Mouse (Mus musculus): ENCODE measurements around the gene Sel1l3.

The Sel1l3 gene

DNA sequence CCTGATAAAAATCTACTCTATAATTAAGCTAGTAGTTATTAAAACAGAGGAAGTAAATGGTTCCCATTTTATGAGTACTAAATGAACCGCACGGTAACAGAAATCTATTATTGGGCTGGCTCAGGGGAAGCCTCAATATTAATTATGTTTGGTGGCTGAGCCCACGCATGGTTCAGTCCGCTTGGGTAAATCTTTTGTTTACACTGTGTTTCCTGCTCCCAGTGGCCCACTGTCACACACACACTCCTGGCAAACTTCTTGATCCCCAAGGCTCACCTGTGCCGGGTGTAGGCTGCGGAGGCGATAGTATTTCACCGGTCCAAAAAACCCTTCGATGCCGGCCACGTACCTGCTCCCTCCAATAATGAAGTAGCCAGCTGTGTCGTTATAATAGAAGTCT is 39.3 kb downstream of the Sel1l3 start:
- ATAC-seq (ENCODE audit: low TSS enrichment), result no peak

GRCm38 (mm10) chr5:53172908-53173307 is 40.8 kb downstream of the Sel1l3 start:
- ATAC-seq (ENCODE audit: low TSS enrichment), result no peak

- ATAC-seq (ENCODE audit: low TSS enrichment), result no peak
Measured at GRCm38 (mm10) chr5:53172256-53172636, 41.5 kb downstream of the Sel1l3 start.

- peak; percentile 10; the same call in 1 of the 2 replicates for ATAC-seq (ENCODE audit: low TSS enrichment)
Measured at GRCm38 (mm10) chr5:53171611-53172255, 42.0 kb downstream of the Sel1l3 start.

DNA sequence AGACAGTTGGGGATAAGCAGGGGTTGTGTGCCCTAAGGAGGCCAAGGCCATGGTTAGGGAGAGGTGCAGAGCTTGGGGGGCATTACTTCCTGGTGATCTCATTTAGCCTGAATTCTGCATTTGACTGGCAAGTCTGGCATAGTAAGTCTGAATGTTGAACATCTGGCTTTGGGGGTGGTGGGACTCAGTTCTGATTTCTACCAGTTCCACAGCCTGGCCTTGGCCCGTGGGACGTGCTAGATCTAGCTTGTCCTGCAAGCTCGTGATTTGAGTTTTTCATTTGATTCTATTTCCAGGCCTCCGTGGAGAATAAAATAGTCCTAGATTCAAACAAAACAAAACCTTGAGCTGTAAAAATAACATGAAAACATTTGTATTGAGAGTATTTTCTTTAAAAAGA is 46.2 kb downstream of the Sel1l3 start:
- peak; percentile 27 for ATAC-seq (ENCODE audit: low TSS enrichment)

DNA sequence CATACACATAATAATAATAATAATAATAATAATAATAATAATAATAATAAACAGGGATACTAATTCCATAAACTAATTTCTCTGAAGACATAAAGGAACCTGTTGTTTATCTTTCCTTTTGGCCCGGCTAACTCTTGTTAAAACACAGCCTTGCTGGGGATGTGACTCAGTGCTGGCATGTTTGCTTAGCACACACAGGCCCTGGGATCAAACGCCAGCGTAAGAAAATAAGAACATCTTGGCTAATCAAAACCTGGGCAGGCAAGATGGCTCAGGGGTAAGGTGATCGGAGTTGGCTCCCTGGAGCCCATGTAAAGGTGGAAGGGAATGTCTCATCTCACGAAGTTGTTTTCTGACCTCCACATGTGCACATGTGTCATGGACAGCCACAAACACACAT is 48.1 kb downstream of the Sel1l3 start:
- ATAC-seq (ENCODE audit: low TSS enrichment), result no peak

GRCm38 (mm10) chr5:53162436-53162835 is 51.3 kb downstream of the Sel1l3 start:
- ATAC-seq (ENCODE audit: low TSS enrichment), result peak; percentile 79

DNA sequence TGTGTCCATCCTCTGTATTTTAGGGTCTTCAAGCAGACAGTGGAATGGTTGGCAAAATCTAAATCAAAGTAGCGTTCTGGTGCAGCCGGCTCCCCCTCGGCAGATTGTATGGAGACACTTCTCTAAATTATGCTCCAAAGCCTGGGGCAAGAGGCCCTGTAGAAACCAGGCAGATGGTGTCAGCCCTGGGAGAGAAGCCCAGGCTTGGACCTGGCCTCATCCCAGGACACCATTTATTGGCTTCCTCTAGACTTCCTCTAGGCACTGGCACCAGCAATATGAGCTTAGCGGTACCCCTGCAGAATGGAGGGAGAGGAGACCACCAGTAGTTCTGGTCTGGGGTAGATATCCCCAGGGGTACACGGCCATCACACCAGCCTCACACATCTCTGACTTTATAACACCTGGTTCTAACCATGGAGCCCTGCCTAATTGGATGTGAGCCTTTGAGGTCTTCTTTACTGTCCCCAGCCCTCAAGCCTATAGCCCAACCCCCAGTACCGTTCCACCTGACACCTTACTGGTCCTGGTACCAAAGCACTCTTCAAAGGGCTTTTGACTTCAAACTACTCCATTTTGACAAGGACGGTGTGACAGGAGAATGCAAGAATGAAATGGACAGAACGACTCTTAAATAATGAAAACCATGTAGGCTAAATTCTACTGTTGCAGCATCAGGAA is 52.1 kb downstream of the Sel1l3 start:
- ATAC-seq (ENCODE audit: low TSS enrichment), result no peak

DNA sequence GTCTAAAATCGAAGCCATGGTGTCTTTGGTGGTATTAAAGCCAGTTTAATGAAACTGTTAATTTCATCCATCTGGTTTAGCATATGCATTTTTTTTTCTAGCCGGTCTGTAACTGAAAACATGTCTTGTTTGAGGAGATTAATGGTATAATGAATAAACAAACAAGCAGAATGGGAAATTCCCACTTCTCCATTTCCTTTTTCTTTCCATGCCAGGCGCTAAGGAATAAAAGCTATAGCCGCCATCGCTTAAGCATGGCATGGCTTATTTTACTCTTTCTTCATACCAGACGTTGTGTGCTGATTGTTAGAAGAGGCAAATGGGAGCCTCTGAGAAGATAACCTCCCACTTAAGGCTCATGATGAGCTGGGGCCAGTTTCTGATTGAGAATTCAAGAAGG is 53.5 kb downstream of the Sel1l3 start:
- ATAC-seq (ENCODE audit: low TSS enrichment), result no peak

GRCm38 (mm10) chr5:53159631-53160030 is 54.1 kb downstream of the Sel1l3 start:
- no peak for ATAC-seq (ENCODE audit: low TSS enrichment)

- no peak for ATAC-seq (ENCODE audit: low TSS enrichment)
Measured at GRCm38 (mm10) chr5:53159166-53159565, 54.6 kb downstream of the Sel1l3 start.

DNA sequence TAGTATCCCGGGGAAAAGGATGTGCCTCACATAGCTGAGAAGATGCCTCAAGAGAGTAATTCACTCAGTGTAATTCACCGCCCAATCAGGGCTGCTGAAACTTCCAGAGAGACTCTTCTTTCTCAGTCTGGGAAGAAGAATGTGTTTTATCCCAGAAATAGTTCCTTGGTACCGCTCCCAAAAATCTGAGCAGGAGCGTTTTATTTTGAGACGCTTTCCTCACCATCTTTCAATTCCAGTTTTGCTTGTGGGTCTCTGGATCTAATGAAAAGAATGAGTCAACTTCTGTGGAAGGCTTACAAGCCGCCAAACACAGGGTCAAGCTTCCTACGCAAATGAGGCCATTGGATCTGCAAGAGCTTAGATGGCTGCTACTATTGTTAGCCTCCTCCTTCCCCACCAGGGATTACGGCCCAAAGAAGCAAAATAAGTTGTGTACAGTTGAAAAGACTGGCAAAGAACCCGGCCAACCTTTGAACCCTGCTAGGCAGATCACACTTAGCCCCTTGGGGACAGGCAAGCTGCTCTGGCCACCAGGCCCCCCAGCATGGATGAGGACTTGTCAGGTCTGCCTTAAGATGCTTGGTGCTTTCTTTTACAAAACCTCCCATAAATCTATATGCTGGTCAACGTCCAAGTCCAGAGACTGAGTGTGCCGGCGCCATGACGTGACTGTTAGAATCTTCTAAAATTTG is 57.6 kb downstream of the Sel1l3 start:
- ATAC-seq (ENCODE audit: low TSS enrichment), result peak; percentile 79

GRCm38 (mm10) chr5:53154501-53154900 is 59.2 kb downstream of the Sel1l3 start:
- ATAC-seq (ENCODE audit: low TSS enrichment), result no peak

GRCm38 (mm10) chr5:53154078-53154477 is 59.6 kb downstream of the Sel1l3 start:
- ATAC-seq (ENCODE audit: low TSS enrichment), result no peak

DNA sequence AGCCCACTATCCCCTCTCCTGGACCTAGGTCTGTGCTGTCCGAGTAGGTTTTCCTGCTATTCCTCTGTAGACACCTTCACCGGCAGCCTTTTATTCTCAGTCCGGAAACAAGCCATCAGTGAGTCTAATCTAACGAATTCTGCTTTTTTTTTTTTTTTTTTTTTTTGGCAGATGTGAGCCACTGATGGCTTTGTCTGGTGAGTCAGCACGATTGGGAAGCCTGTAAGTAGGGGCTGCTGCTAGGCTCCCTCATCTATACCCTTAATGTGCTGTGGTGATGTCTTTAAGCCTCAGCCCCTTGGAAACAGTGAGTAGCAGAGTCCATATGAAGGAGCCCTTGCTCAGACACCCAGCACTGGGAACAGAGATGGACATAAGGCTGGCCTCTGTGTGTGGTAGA is 60.6 kb downstream of the Sel1l3 start:
- no peak for ATAC-seq (ENCODE audit: low TSS enrichment)

- no peak for ATAC-seq (ENCODE audit: low TSS enrichment)
Measured at GRCm38 (mm10) chr5:53151379-53151960, 62.3 kb downstream of the Sel1l3 start.

DNA sequence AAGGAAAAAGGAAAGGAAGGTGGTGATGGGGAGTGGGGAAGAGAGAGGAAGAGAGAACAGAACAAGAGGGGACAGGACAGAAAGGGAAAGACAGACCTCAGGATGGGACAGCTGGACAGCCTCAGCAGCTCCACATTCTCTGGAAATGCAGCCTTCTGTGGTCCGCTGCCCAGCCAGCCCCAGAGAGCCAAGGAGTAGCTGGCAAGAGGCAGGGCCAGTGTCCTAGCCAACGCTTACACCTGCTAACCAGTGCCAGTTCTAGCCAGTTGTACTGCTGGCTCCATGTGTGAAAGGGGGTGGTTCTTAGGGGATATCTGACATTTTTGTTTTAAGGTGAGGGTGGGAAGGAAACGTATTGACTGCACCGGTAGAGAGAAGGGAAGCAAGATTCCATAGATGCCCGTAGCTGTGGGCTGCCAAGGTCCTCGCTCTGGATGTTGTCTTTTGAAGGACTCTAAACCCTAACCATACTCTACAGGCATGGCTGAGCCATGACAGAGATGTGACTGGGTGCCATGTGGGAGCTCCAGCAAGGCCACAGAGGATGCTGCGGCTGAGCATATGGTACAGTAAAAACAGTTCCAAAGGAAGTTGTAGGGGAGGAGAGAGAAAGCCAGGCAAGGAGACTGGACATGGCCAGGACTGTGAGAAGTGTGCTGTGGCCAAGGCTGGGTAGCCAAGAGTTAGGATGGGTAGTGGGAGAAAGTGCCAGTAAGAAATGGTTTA is 64.6 kb downstream of the Sel1l3 start:
- no peak for ATAC-seq (ENCODE audit: low TSS enrichment)

- ATAC-seq (ENCODE audit: low TSS enrichment), result no peak
Measured at GRCm38 (mm10) chr5:53148160-53148923, 65.4 kb downstream of the Sel1l3 start.

- ATAC-seq (ENCODE audit: low TSS enrichment), result peak; percentile 66
Measured at GRCm38 (mm10) chr5:53147418-53147817, 66.3 kb downstream of the Sel1l3 start.

DNA sequence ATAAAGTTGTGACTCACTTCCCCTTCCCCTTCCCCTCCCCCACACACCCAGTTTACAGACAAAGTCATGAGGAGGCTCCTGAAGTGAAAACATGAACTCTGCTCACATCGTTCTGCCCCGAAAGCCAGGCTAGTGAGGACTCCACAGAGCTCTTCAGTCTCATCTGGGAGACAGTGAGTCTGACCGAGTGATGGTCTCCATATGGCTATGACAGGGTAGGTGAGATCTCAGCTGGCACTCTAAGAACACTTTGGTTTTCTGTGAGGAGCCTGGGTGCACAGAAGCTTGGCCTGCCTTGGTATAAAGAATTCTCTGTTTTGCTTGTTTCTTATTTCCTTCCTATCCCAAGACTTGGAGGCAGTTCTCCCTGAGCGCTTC is 67.1 kb downstream of the Sel1l3 start:
- peak; percentile 33 for ATAC-seq (ENCODE audit: low TSS enrichment)

DNA sequence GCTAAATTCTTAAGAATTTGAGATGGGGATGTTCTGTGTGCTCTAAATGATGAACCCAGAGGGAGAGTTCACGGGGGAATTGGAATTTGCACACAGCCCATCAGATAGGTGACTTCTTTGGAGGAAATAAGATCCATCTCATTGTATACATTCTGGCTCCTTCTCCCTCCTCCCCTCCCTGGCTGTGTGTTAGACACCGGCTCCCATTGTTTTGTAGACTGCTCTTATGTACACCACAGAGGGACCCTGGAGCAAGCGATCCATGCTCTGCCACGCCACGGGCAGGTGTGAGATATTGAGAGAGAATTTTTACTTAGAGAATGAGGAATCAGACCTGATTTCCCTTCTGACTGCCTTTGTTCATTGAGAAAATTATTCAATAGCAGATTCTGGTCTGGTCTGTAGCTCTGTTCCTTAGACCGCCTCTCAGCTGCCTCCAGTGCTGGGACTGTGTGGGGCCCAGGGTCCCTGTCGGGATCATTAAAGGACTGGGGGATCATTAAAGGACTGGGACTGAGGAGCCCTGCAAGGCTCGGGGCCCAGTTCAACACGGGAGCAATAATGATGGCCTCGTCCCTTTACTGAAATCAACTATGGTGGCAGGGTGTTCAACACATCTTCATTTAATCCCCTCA is 67.6 kb downstream of the Sel1l3 start:
- ATAC-seq (ENCODE audit: low TSS enrichment), result no peak

Measured in frontal cortex, adult (tissue).